Mouse (Mus musculus): ENCODE measurements at regions not wholly inside any gene's neighbourhood (a gene's known extent, or its start where the extent isn't known, plus 50 kb on each side); places are given as distances from the start of the nearest gene placed in this dataset.

DNA sequence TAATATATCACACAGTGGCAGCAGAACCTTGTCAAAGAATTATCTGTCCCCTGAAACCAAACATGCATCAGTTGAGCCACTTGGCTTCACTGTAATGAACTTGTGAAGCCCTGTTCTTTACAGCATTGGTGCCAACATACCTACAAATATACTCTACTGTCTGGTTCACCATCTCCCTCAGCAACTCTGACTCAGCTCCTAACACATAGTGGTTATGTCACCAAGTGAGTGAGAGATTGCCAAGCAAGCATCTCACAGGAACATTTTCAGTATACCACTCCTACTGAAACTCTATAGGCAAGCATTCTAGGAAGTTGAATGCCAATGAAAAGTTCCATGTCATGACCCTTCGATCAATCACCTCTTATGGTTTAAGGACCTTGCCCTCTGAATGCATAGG, 321.2 kb upstream of the Pabpc6 start:
- ATAC-seq (no peak), DNase-seq (no peak)
- no peaks in the 10 kb centered on the region for H3K4me1 ChIP-seq (ENCODE audit: insufficient read depth)
- peaks cover 3% of the 10 kb centered on the region; the same call in 1 of the 2 replicates for H3K9me3 ChIP-seq (ENCODE audit: low read length)
- no peaks in the 10 kb centered on the region for H3K36me3 ChIP-seq (replicated peaks; ENCODE audit: insufficient read depth, low read length)
- H3K4me3 ChIP-seq (ENCODE audit: low read depth, low read length): no peak overlapping the region
- no peaks in the 10 kb centered on the region for H3K27me3 ChIP-seq (ENCODE audit: insufficient read depth, low read length)
- no peak for TF ChIP-seq EP300 (IDR thresholded peaks at IDR 0.05; ENCODE audit: low read depth)
- no peak for TF ChIP-seq CTCF (IDR thresholded peaks at IDR 0.05; ENCODE audit: low read depth)
- H3K9ac ChIP-seq (replicated peaks): no peak overlapping the region
- WGBS (ENCODE audit: insufficient replicate concordance): 80% methylated on average over 1 of the region's 1 CpGs
- no peak overlapping the region for H3K4me2 ChIP-seq (ENCODE audit: low read depth, low read length)
- H3K27ac ChIP-seq (ENCODE audit: low read depth): no peak overlapping the region

DNA sequence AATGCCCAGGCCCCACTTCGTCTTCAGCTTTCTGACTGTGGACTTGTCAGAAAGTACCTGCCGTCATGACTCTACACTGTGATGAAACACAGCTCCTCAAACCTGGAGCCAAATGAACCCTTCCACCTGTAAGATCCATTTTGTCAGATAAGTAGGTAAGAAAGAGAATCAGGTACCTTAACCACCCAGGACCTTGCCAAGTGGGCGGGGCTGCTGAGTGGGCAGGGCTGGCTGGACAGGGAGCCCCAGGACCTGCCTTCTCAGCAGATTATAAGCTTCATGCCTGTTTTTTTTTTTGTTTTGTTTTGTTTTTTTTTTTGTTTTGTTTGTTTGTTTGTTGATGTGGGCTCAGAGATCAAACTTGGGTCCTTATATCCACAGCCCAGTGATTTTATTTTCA, 311.8 kb upstream of the Pabpc6 start:
- 84% methylated on average over 3 of the region's 3 CpGs for WGBS (ENCODE audit: insufficient replicate concordance)
- no peak for ATAC-seq
- no peak for TF ChIP-seq EP300 (IDR thresholded peaks at IDR 0.05; ENCODE audit: low read depth)
- no peak for TF ChIP-seq CTCF (IDR thresholded peaks at IDR 0.05; ENCODE audit: low read depth)

GRCm38 (mm10) chr17:9976866-9977421, 307.4 kb upstream of the Pabpc6 start:
- Histone ChIP-seq H3K36me3 (replicated peaks; ENCODE audit: insufficient read depth, low read length) (no peaks in the 10 kb centered on the region), H3K4me3 (ENCODE audit: low read depth, low read length) (no peak overlapping the region), H3K27ac (ENCODE audit: low read depth) (no peak overlapping the region), H3K4me1 (ENCODE audit: insufficient read depth) (no peaks in the 10 kb centered on the region), H3K9me3 (ENCODE audit: low read length) (no peaks in the 10 kb centered on the region; the same call in 1 of the 2 replicates), H3K9ac (replicated peaks) (no peak overlapping the region), H3K4me2 (ENCODE audit: low read depth, low read length) (no peak overlapping the region), H3K27me3 (ENCODE audit: insufficient read depth, low read length) (no peaks in the 10 kb centered on the region)
- 71% methylated on average over 4 of the region's 4 CpGs for WGBS (ENCODE audit: insufficient replicate concordance)
- TF ChIP-seq CTCF (IDR thresholded peaks at IDR 0.05; ENCODE audit: low read depth) (no peak), EP300 (IDR thresholded peaks at IDR 0.05; ENCODE audit: low read depth) (no peak)
- DNase-seq (no peak), ATAC-seq (no peak)

More for the DNA sequence above, 311.8 kb upstream of the Pabpc6 start:
- Histone ChIP-seq H3K4me3 (ENCODE audit: low read depth, low read length) (no peak overlapping the region), H3K4me2 (ENCODE audit: low read depth, low read length) (no peak overlapping the region), H3K9me3 (ENCODE audit: low read length) (peaks cover 2% of the 10 kb centered on the region; the same call in 1 of the 2 replicates), H3K9ac (replicated peaks) (no peak overlapping the region), H3K27me3 (ENCODE audit: insufficient read depth, low read length) (no peaks in the 10 kb centered on the region), H3K36me3 (replicated peaks; ENCODE audit: insufficient read depth, low read length) (no peaks in the 10 kb centered on the region), H3K4me1 (ENCODE audit: insufficient read depth) (no peaks in the 10 kb centered on the region), H3K27ac (ENCODE audit: low read depth) (no peak overlapping the region)
- DNase-seq: no peak

- no peaks in the 10 kb centered on the region; the same call in 1 of the 2 replicates for H3K9me3 ChIP-seq (ENCODE audit: low read length)
- ATAC-seq (no peak), DNase-seq (no peak)
- whole genome bisulfite sequencing (ENCODE audit: insufficient replicate concordance): 63% methylated on average over 14 of the region's 14 CpGs
- H3K36me3 ChIP-seq (replicated peaks; ENCODE audit: insufficient read depth, low read length): no peaks in the 10 kb centered on the region
- no peak overlapping the region for H3K27ac ChIP-seq (ENCODE audit: low read depth)
- no peak overlapping the region for H3K4me2 ChIP-seq (ENCODE audit: low read depth, low read length)
- H3K27me3 ChIP-seq (ENCODE audit: insufficient read depth, low read length): no peaks in the 10 kb centered on the region
- TF ChIP-seq CTCF (IDR thresholded peaks at IDR 0.05; ENCODE audit: low read depth) (no peak), EP300 (IDR thresholded peaks at IDR 0.05; ENCODE audit: low read depth) (no peak)
- H3K4me1 ChIP-seq (ENCODE audit: insufficient read depth): no peaks in the 10 kb centered on the region
- H3K9ac ChIP-seq (replicated peaks): no peak overlapping the region
- H3K4me3 ChIP-seq (ENCODE audit: low read depth, low read length): no peak overlapping the region
These were observed 306.5 kb upstream of the Pabpc6 start for GRCm38 (mm10) chr17:9975995-9976394.

- Histone ChIP-seq H3K27ac (ENCODE audit: low read depth) (no peak overlapping the region), H3K27me3 (ENCODE audit: insufficient read depth, low read length) (no peaks in the 10 kb centered on the region), H3K4me3 (ENCODE audit: low read depth, low read length) (no peak overlapping the region), H3K36me3 (replicated peaks; ENCODE audit: insufficient read depth, low read length) (no peaks in the 10 kb centered on the region), H3K9me3 (ENCODE audit: low read length) (no peaks in the 10 kb centered on the region), H3K4me1 (ENCODE audit: insufficient read depth) (no peaks in the 10 kb centered on the region), H3K4me2 (ENCODE audit: low read depth, low read length) (no peak overlapping the region), H3K9ac (replicated peaks) (no peak overlapping the region)
- DNase-seq (no peak), ATAC-seq (no peak)
- WGBS (ENCODE audit: insufficient replicate concordance): 64% methylated on average over 1 of the region's 1 CpGs
- TF ChIP-seq EP300 (IDR thresholded peaks at IDR 0.05; ENCODE audit: low read depth): no peak
- no peak for TF ChIP-seq CTCF (IDR thresholded peaks at IDR 0.05; ENCODE audit: low read depth)
These were observed 305.6 kb upstream of the Pabpc6 start for GRCm38 (mm10) chr17:9975153-9975552.

- WGBS (ENCODE audit: insufficient replicate concordance): 24% methylated on average over 7 of the region's 7 CpGs
These were observed 298.5 kb upstream of the Pabpc6 start for GRCm38 (mm10) chr17:9967988-9968387.

More at GRCm38 (mm10) chr17:9967988-9968387, 298.5 kb upstream of the Pabpc6 start:
- Histone ChIP-seq H3K4me1 (ENCODE audit: insufficient read depth) (no peaks in the 10 kb centered on the region), H3K9ac (replicated peaks) (no peak overlapping the region), H3K27me3 (ENCODE audit: insufficient read depth, low read length) (no peaks in the 10 kb centered on the region), H3K4me3 (ENCODE audit: low read depth, low read length) (no peak overlapping the region), H3K4me2 (ENCODE audit: low read depth, low read length) (no peak overlapping the region), H3K36me3 (replicated peaks; ENCODE audit: insufficient read depth, low read length) (no peaks in the 10 kb centered on the region), H3K27ac (ENCODE audit: low read depth) (no peak overlapping the region), H3K9me3 (ENCODE audit: low read length) (no peaks in the 10 kb centered on the region)
- ATAC-seq (peak; percentile 56; the same call in 1 of the 2 replicates), DNase-seq (no peak)
- no peak for TF ChIP-seq EP300 (IDR thresholded peaks at IDR 0.05; ENCODE audit: low read depth)
- no peak for TF ChIP-seq CTCF (IDR thresholded peaks at IDR 0.05; ENCODE audit: low read depth)
